Mouse (Mus musculus) hindbrain, embryonic 16.5 days (tissue): ENCODE results near the gene Psmd2. TPM values are rescaled to one million over a fixed set of nuclear protein-coding genes. Genes with fewer than 3 reads are reported as not detected.

Source experiments
- ATAC-seq: fragments of 200-750 bp; cut with Nextera tagmentation; 2 replicates; pipeline ENCODE4 v1.8.0; 2017; ENCODE audit warnings: moderate TSS enrichment, moderate library complexity
- H3K27ac ChIP-seq: fragments of 300-500 bp; sonication (generic); 2 replicates; pipeline ENCODE4 v1.5.1; 2014; ENCODE audit warnings: low read depth, mild to moderate bottlenecking, control low read depth, low read length, moderate library complexity
- H3K27me3 ChIP-seq: fragments of 300-500 bp; sonication (generic); replicated peaks from 2 replicates; pipeline ENCODE4 v1.6.1; 2014; ENCODE audit warnings: low read length; ENCODE audit not compliant: control insufficient read depth, insufficient read depth
- H3K36me3 ChIP-seq: fragments of 300-500 bp; sonication (generic); 2 replicates; pipeline ENCODE4 v1.6.1; 2014; ENCODE audit warnings: mild to moderate bottlenecking, low read length, moderate library complexity, mixed read lengths; ENCODE audit not compliant: control insufficient read depth, insufficient read depth
- H3K4me1 ChIP-seq: fragments of 300-500 bp; sonication (generic); 2 replicates; pipeline ENCODE4 v1.6.1; 2014; ENCODE audit warnings: low read depth, low read length; ENCODE audit not compliant: control insufficient read depth, insufficient read depth
- H3K4me2 ChIP-seq: fragments of 300-500 bp; sonication (generic); 2 replicates; pipeline ENCODE4 v1.6.1; 2014; ENCODE audit warnings: mild to moderate bottlenecking, low read length, control low read depth, moderate library complexity
- H3K4me3 ChIP-seq: fragments of 300-500 bp; sonication (generic); 2 replicates; pipeline ENCODE4 v1.5.1; 2014; ENCODE audit warnings: mild to moderate bottlenecking, low read length, control low read depth, moderate library complexity
- H3K9ac ChIP-seq: fragments of 300-500 bp; sonication (generic); 2 replicates; pipeline ENCODE4 v1.6.1; 2014; ENCODE audit warnings: low read depth, mild to moderate bottlenecking, control low read depth, low read length, moderate library complexity
- H3K9me3 ChIP-seq: fragments of 300-500 bp; sonication (generic); 2 replicates; pipeline ENCODE4 v1.6.1; 2014; ENCODE audit warnings: mild to moderate bottlenecking, low read length, moderate library complexity; ENCODE audit not compliant: control insufficient read depth
- WGBS: fragments of 180-500 bp; shearing (Covaris S2); extraction: QIAGEN DNeasy Blood & Tissue Kit; methylation state at CpG from one replicate; pipeline ENCODE4 v1.1.7; 2014; 5-methylcytosine and 5-hydroxymethylcytosine counted together
- polyA plus RNA-seq: library from polyadenylated mRNA; unstranded; fragments of >200 nt; fragmentation: Nextera tagmentation; extraction: Ambion mirVana; gene quantifications from 2 replicates; pipeline ENCODE4 v1.2.1, GENCODE M21; 2015

Gene Psmd2
- polyA plus RNA-seq, 1 experiment from 2014 or later = 372 TPM

- Histone ChIP-seq H3K9me3 (no peaks in the 10 kb centered on the region), H3K27me3 (no peaks in the 10 kb centered on the region), H3K27ac (no peak overlapping the region), H3K4me1 (peaks cover 10% of the 10 kb centered on the region), H3K9ac (no peak overlapping the region), H3K4me3 (no peak overlapping the region), H3K4me2 (no peak overlapping the region), H3K36me3 (peaks cover 6% of the 10 kb centered on the region)
- 60% methylated on average over 3 of the region's 3 CpGs for WGBS
- ATAC-seq = no peak
These were observed 54.3 kb downstream of the Psmd2 start for GRCm38 (mm10) chr16:20705786-20706185.

GRCm38 (mm10) chr16:20706407-20707055 lies 55.1 kb downstream of the Psmd2 start:
- Histone ChIP-seq H3K4me2 (no peak overlapping the region), H3K9ac (no peak overlapping the region), H3K4me3 (no peak overlapping the region), H3K27me3 (no peaks in the 10 kb centered on the region), H3K27ac (no peak overlapping the region), H3K9me3 (no peaks in the 10 kb centered on the region), H3K4me1 (peaks cover 10% of the 10 kb centered on the region), H3K36me3 (peaks cover 3% of the 10 kb centered on the region)
- WGBS = 89% methylated on average over 2 of the region's 2 CpGs
- ATAC-seq = no peak

GRCm38 (mm10) chr16:20708220-20708938 lies 56.9 kb downstream of the Psmd2 start:
- H3K4me3 ChIP-seq = no peak overlapping the region
- no peak for ATAC-seq
- H3K27me3 ChIP-seq = no peaks in the 10 kb centered on the region
- no peaks in the 10 kb centered on the region for H3K9me3 ChIP-seq
- H3K4me2 ChIP-seq = no peak overlapping the region
- peaks cover 2% of the 10 kb centered on the region for H3K36me3 ChIP-seq
- no peak overlapping the region for H3K9ac ChIP-seq
- 92% methylated on average over 21 of the region's 21 CpGs for WGBS
- no peak overlapping the region for H3K27ac ChIP-seq
- no peaks in the 10 kb centered on the region for H3K4me1 ChIP-seq

GRCm38 (mm10) chr16:20708939-20709734 lies 57.7 kb downstream of the Psmd2 start:
- H3K27ac ChIP-seq = no peak overlapping the region
- peaks cover 2% of the 10 kb centered on the region for H3K36me3 ChIP-seq

GRCm38 (mm10) chr16:20710370-20710769 lies 58.9 kb downstream of the Psmd2 start:
- Histone ChIP-seq H3K36me3 (peaks cover 2% of the 10 kb centered on the region), H3K27me3 (no peaks in the 10 kb centered on the region), H3K4me2 (no peak overlapping the region), H3K4me3 (no peak overlapping the region), H3K9ac (no peak overlapping the region), H3K4me1 (peaks cover 18% of the 10 kb centered on the region), H3K9me3 (no peaks in the 10 kb centered on the region), H3K27ac (no peak overlapping the region)
- no peak for ATAC-seq
- 93% methylated on average over 11 of the region's 11 CpGs for WGBS

More at GRCm38 (mm10) chr16:20708939-20709734, 57.7 kb downstream of the Psmd2 start:
- 77% methylated on average over 19 of the region's 19 CpGs for WGBS
- no peak overlapping the region for H3K4me2 ChIP-seq
- no peak overlapping the region for H3K4me3 ChIP-seq
- ATAC-seq = peak; percentile 40
- H3K4me1 ChIP-seq = peaks cover 5% of the 10 kb centered on the region
- H3K27me3 ChIP-seq = no peaks in the 10 kb centered on the region
- H3K9ac ChIP-seq = no peak overlapping the region
- no peaks in the 10 kb centered on the region for H3K9me3 ChIP-seq

GRCm38 (mm10) chr16:20710810-20711209 lies 59.4 kb downstream of the Psmd2 start:
- Histone ChIP-seq H3K27ac (no peak overlapping the region), H3K9me3 (no peaks in the 10 kb centered on the region), H3K36me3 (peaks cover 2% of the 10 kb centered on the region), H3K4me2 (no peak overlapping the region), H3K9ac (no peak overlapping the region), H3K27me3 (no peaks in the 10 kb centered on the region), H3K4me3 (no peak overlapping the region), H3K4me1 (peaks cover 20% of the 10 kb centered on the region)
- no peak for ATAC-seq
- WGBS = 83% methylated on average over 4 of the region's 4 CpGs

DNA sequence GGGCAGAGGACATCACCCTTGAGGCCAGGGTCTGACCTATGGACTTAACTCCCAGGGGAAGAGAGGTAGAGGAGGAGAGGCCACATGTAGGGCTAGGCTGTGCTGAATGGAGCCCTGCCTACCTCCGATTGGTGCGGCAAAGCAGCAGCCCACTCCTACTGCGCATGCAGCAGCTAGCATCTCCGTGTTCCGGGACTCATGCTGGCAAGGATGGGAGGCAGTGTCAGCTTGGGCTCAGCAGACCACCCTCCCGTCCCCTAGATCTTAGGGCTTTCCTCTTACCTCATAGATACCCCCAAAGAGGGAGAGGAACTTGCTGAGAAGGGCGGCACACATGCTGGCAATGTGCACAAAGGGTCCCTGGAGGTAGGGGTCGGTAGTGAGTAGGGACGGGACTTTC lies 60.7 kb downstream of the Psmd2 start:
- no peak for ATAC-seq
- H3K4me1 ChIP-seq = peaks cover 24% of the 10 kb centered on the region
- no peaks in the 10 kb centered on the region for H3K9me3 ChIP-seq
- H3K4me2 ChIP-seq = no peak overlapping the region
- H3K9ac ChIP-seq = no peak overlapping the region
- no peaks in the 10 kb centered on the region; the same call in none of the 2 replicates for H3K36me3 ChIP-seq
- H3K27ac ChIP-seq = no peak overlapping the region
- H3K4me3 ChIP-seq = no peak overlapping the region
- no peaks in the 10 kb centered on the region for H3K27me3 ChIP-seq
- 77% methylated on average over 9 of the region's 9 CpGs for WGBS

DNA sequence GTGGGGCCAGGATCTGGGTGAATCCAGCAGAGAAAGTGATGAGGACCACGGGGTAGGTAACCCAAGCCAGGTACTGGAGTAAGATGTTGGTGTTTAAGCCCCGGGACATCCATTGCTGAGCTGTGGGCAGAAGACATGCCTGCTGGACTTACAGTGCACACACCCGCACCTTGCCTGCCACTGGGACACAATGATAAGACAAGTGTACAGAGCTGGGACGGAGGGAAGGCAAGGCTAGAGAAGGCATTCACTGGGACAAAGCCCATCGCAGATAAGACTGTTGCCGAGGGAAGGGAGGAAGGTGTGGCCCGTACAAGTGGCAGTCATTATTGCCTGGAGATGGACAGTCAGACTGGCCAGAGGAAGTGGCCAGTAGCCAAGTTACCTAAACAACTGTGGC lies 61.4 kb downstream of the Psmd2 start:
- WGBS = 91% methylated on average over 7 of the region's 7 CpGs
- H3K36me3 ChIP-seq = no peaks in the 10 kb centered on the region; the same call in 1 of the 2 replicates
- no peak for ATAC-seq

More for the DNA sequence above, 61.4 kb downstream of the Psmd2 start:
- H3K9ac ChIP-seq = no peak overlapping the region
- H3K4me1 ChIP-seq = peaks cover 24% of the 10 kb centered on the region
- H3K27me3 ChIP-seq = no peaks in the 10 kb centered on the region
- no peak overlapping the region for H3K4me2 ChIP-seq
- no peak overlapping the region for H3K4me3 ChIP-seq
- H3K9me3 ChIP-seq = no peaks in the 10 kb centered on the region
- H3K27ac ChIP-seq = no peak overlapping the region
